Mouse (Mus musculus): ENCODE data around the gene Ftsj3.
"Not testable (repeated sequence)": the region's sequence is repeated elsewhere in the genome, so short reads cannot be mapped to it uniquely, and the experiment has no call there.

Ftsj3 gene

DNA sequence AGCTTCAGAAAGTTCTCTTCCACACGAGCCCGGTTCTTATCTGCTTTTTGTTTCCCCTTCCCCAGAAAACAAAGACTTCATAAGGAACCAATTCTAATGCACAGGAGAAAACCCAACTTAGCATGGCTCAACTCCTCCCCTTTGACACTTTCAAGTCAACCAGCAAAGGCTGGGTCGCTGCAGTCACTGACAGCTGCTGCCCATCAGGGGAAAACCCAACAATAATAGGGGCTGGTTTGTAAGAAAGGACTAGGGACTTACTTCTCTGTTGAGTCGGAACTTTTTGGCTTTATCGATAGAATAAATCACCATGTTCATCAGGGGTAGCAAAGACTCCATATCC, 53.8 kb downstream of the Ftsj3 start, which contains the start of gene Strada:
Gene Strada (minus strand): TSS at position 46 of the 343 bp plus-strand sequence.
- DNase-seq (ENCODE audit: low read depth in 1 of 2, low spot score in 2 of 2), result no peak

DNA sequence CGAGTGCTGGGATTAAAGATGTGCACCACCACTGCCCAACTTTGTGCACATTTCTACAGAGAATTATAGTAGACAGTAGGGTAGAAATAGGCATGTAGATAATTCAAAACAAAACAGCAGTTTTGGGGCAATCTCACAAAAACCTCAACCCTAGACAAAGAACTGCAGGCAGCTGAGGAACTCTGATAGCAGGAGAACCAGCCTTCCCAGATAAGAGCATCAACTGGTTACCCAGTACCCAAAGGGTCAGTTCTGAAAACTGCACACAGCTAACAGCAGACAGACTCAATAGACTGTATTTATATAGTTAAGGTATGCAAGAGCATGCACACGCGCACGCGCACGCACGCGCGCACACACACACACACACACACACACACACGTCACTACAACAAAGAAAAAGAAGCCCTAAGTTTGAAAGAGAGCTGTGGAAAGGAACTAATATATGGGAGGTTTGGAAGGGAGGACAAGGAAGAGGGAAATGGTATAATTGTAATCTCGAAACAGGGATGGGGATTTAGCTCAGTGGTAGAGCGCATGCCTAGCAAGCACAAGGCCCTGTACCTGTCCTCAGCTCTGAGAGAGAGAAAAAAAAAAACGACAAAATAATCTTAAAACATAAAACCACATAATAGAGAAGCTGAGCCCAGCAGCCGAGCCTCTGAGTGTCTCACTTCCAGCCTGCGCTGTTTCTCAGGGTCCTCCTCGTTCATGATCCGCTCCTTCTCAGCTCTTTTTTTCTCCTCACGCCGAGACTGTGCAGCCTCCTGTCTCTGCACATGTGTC, 54.3 kb downstream of the Ftsj3 start:
- DNase-seq (ENCODE audit: low read depth in 1 of 2, low spot score in 2 of 2), result no peak

DNA sequence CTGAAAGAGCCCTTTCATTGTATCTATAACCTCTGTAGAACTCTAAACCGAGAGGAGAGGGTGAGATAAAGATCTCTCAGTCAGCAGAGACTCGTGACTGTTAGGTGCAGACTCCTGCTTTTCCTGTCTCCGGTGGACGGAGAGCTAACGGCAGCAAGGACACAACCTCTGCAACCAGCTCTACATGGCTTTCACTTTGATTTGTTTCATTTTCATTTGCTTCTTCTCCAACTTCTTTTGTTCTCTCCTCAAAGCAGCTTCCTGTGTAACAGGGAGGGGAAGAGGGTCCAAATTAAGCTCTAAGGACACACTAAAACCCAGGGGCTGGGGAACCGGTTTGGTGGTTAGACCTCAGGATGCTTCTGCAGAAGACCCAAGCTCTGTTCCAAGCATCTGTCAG, 55.1 kb downstream of the Ftsj3 start:
- DNase-seq (ENCODE audit: low read depth in 1 of 2, low spot score in 2 of 2), result no peak

DNA sequence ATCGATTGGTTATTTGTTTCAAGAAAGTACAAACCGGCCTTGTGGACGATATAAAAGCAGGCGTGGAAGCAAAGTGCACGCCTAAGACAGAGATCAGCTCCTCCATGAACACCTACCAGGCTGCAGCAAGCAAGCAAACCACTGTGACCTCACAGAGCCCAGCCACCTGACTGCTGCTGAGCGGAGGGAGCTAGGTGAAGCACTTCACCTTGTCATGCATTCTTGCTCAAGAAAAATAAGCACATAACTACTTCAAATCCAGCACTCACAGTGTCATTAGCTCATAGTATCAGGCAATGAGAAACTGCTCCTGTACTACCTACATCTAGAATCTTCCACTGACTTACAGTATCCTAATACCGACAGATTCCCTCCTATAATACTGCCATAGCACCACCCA, 55.9 kb downstream of the Ftsj3 start:
- not testable (repeated sequence) for DNase-seq (ENCODE audit: low read depth in 1 of 2, low spot score in 2 of 2)

Data from monocyte, adult 2 months (primary cell).